Mouse (Mus musculus) heart, postnatal 0 days (tissue): Measurements from ENCODE around the gene Tssk1.

ENCODE experiments used
- CTCF ChIP-seq: IDR thresholded peaks from 2 replicates; pipeline ENCODE4 v1.5.1; 2016; ENCODE audit warnings: antibody characterized with exemption, control low read depth, low read depth
- EP300 ChIP-seq: IDR thresholded peaks from 2 replicates; pipeline ENCODE4 v1.6.1; 2016; ENCODE audit warnings: antibody characterized with exemption, low read depth

- TF ChIP-seq EP300 (no peak), CTCF (no peak)
These were observed 42.8 kb downstream of the Tssk1 start for GRCm38 (mm10) chr16:17936776-17937175.
